Mouse (Mus musculus): ENCODE measurements at regions not wholly inside any gene's neighbourhood (a gene's known extent, or its start where the extent isn't known, plus 50 kb on each side); places are given as distances from the start of the nearest gene placed in this dataset.

DNA sequence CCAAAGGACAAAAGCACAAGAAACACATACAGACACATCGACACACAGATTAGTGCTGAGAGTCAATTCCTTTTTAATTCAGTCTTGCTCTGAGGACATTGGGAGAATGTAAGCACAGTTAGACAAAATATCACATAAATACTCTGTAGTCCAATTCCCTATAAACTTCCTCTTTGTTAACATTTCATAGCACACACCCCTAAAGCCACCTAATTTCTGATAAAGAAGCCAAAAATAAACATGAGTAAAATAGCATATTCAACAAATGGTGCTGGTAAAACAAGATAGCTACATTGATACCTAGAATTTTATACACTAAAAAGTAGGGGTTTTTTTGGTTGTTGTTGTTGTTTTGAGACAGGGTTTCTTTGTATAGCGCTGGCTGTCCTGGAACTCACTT lies 356.6 kb downstream of the Smarca1 start:
- in situ Hi-C loops (cut with MboI, MseI), result no loop called here

DNA sequence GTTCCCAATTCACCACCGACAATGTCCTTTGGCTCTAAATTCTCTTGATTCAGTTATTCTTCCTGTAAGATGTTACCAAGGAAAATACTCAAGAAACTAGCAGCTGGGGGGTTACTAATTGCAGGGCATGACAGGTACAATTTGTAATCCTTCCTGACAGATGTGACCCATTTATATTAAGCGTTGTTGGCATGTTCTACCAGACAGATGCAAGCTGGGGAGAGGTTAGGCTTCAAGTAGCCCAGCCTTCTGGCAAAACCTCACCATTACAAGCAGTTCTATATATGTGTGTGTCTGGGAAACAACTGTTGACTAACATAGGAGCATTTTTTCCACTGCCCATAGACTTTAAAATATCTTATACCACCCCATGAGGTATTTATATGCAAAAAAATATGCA lies 397.7 kb downstream of the Smarca1 start:
- in situ Hi-C loops (cut with MboI, MseI), result no loop called here

DNA sequence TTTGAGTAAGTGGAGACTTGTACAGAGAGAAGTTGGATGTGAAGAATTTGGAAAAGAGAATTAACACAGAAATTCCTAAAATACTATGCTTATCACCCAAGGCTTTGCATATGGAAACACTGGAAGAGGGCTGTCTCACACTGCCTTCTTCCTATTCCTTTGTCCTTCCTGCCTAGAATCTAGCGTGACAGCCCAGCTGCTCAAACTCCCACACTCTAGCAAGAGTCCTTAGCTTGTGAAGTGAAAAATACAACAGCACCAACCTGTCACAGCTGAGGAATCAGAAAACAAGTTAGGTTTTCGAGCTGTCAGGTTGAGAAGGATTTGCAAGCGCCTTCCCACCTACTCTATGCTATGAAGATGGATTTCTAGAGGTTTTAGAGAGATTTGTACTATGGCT lies 410.0 kb downstream of the Smarca1 start:
- in situ Hi-C loops (cut with MboI, MseI), result loop anchor here in 1 of 2 experiments (5.0 kb wide), 1 partner anchor 190 kb away; no protein-coding TSS in a partner anchor

DNA sequence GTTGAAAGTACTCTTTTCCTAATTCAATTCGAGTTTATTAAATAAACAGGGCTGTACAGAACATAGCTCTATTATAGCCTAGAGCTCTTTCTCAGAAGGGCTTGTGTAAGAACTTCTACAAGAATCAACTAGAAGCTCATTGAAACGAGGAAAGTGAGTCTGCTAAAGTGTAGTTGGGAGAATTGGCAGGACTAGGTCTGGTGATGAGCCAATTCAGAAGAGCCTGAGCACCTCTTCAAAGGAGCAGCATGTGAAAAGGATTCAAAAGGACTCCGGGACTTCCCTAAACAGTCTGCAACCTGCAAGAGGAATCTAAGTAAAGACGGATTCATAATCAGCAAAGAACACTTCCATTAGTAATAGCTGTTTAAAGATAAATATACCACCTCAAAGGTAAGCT lies 414.5 kb downstream of the Smarca1 start:
- in situ Hi-C loops (cut with MboI, MseI), result loop anchor here in 1 of 2 experiments (5.0 kb wide), 1 partner anchor 399 kb away; no protein-coding TSS in a partner anchor

DNA sequence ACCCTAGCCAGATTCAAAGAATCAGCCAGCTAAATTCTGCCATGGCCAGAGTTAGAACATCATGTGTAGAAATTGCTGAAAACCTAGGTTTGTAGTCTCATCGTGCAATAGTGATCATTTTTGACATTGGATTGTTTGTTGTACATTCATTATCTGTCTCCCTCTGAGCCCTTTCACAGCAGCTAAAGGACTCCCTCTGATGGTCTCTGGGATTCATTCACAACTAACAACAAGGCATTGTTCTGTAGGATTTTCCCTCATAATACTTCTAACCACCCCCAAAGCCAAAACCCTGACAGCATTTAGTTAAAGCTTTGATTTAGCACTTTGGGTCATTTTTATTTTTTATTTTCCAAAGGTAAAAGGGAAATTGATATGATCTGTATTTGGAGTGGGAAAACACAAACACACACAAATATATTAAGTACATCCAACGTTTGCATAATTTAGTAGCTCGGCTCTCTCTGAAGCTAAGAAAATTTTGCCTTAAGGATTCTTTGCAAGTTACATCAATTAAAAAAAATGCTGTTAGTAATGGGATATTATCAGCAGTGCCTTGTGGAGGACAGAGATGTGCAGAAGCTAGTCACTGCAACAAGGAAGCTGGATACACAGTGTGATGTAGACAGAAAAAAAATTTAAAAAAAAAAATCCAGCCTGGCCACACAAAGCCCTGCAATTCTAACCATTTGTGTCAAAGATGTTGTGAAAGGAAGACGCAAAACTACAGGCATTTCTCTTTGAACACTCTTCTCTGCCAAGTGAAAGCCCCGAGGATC lies 425.9 kb downstream of the Smarca1 start:
- in situ Hi-C loops (cut with MboI, MseI), result no loop called here

DNA sequence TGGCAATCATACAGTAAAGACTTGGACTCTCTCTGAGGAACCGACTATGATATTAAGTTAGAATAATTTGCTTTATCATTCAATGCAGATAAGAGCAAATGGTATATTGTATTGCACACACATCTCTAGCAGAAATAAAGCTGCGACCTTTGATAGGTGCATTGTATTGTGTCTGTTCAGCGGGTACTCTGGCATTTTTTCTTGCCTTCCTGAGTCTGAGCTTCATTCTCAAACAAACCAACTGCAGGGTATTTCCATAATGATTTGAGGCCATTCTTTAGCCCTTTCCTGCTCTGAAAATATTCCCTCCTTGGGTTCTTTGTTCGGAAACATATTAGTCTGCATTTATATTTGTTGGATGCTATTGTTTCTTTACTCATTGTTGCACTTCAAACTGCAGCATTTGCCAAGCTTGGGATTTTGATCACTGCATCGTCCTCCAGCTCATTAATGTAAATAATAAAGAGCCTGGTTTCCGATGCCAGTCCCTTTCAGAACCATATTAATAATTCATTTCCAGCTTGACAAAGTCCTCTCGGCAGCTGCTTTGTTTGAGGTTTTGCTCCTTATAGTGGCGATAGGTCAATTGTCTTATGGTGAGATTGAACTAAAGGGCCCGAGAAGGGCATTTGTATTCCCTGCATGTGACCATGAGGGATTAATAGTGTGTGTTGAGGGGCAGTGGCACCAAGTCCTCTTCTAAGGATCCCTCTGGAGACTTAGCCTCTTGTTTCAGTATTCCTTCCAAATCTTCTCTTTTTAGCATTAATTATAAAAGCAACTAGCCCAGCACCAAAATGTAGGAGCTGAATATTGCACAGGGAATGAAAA lies 430.9 kb downstream of the Smarca1 start:
- in situ Hi-C loops (cut with MboI, MseI), result no loop called here

All from T-helper 17 cell (primary cell).